ENCODE assay signal across 24 mouse cellular contexts in the genomic region with DNA sequence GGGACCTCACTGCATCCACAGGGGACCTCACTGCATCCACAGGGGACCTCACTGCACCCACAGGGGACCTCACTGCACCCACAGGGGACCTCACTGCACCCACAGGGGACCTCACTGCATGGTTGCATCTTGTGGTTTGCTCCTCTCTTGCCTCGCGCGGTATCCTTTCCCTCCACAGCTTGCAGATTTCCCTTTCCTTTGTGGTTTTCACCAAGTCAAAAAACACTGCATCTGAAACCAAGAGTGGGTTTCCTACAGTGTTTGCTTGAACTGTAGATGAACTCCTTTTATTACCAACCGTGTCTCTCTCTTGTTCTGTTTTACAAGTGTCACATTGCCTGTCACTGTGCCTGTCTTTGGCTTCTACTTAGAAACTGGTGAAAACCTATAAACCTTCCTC. TPM values are rescaled to one million over a fixed set of nuclear protein-coding genes. Genes with fewer than 3 reads are reported as not detected.
DNase-seq lines count a peak whose midpoint lies in the region; ATAC-seq and TF ChIP-seq lines count a peak whose summit lies in the region.
"Had no signal": no experiment of that assay in that cellular context is flagged by ENCODE, and none has a peak within 500 bp of the region (broad histone marks: within the 10 kb centered on the region; RNA-seq: fewer than 3 reads in every experiment).

No protein-coding gene starts in this region.

- ATAC-seq in kidney, embryonic 14.5 days (ENCODE audit: low FRiP score, low TSS enrichment), result no peak
- peak; percentile 27 for ATAC-seq in granulocyte monocyte progenitor cell, adult 5-6 weeks (replicated peaks; ENCODE audit: poor library complexity, severe bottlenecking)
- ATAC-seq in hindbrain, embryonic 11.5 days (ENCODE audit: low FRiP score), result no peak
- ATAC-seq: forebrain, embryonic 16.5 days; intestine, postnatal 0 days had no signal

- no peak for TF ChIP-seq CTCF in CH12.LX (conservative IDR thresholded peaks at IDR 0.05 in 1 of 2, IDR thresholded peaks at IDR 0.05 in 1 of 2; ENCODE audit: low read depth in 2 of 2, low read length in 2 of 2)

- H3K4me2 ChIP-seq in kidney, embryonic 14.5 days (replicated peaks; ENCODE audit: low read depth, low read length), result no peak overlapping the region
- no peak overlapping the region for H3K4me2 ChIP-seq in CH12.LX (ENCODE audit: insufficient read depth, low read depth, poor library complexity, severe bottlenecking)
- H3K4me2 ChIP-seq in hindbrain, embryonic 11.5 days (replicated peaks; ENCODE audit: low read depth, low read length), result no peak overlapping the region
- H3K4me2 ChIP-seq: hindbrain, embryonic 12.5 days; liver, embryonic 15.5 days; neural tube, embryonic 15.5 days had no signal

- no peaks in the 10 kb centered on the region for H3K36me3 ChIP-seq in kidney, embryonic 14.5 days (ENCODE audit: control insufficient read depth, insufficient read depth, low read length)
- H3K36me3 ChIP-seq in CH12.LX (replicated peaks in 1 of 2; ENCODE audit: control insufficient read depth in 1 of 2, insufficient read depth in 1 of 2, low read length in 1 of 2), result no peaks in the 10 kb centered on the region
- H3K36me3 ChIP-seq in hindbrain, embryonic 11.5 days (ENCODE audit: control insufficient read depth, insufficient read depth, low read length), result no peaks in the 10 kb centered on the region
- H3K36me3 ChIP-seq: hindbrain, embryonic 12.5 days; liver, embryonic 15.5 days; neural tube, embryonic 15.5 days had no signal

- TF ChIP-seq POLR2A in CH12.LX (IDR thresholded peaks at IDR 0.05; ENCODE audit: low read depth, low read length), result no peak

- no peak overlapping the region for H3K9ac ChIP-seq in kidney, embryonic 14.5 days (ENCODE audit: low read depth, low read length)
- H3K9ac ChIP-seq in CH12.LX (ENCODE audit: insufficient read depth, low read depth), result no peak overlapping the region
- no peak overlapping the region for H3K9ac ChIP-seq in hindbrain, embryonic 11.5 days (ENCODE audit: low read depth, low read length)
- H3K9ac ChIP-seq: hindbrain, embryonic 12.5 days; liver, embryonic 15.5 days; neural tube, embryonic 15.5 days had no signal

- 0 out of 2 replicates have a peak overlapping the region, but pooled peaks have one; percentile 38 for H3K27ac ChIP-seq in kidney, embryonic 14.5 days (ENCODE audit: low read depth, low read length)
- no peak overlapping the region for H3K27ac ChIP-seq in CH12.LX (ENCODE audit: insufficient read depth, low read depth)
- no peak overlapping the region for H3K27ac ChIP-seq in hindbrain, embryonic 11.5 days (ENCODE audit: low read depth, low read length)
- H3K27ac ChIP-seq: forebrain, embryonic 10.5 days; hindbrain, embryonic 12.5 days; liver, embryonic 15.5 days; neural tube, embryonic 15.5 days; stomach, postnatal 0 days had no signal

- no peak for TF ChIP-seq EP300 in CH12.LX (IDR thresholded peaks at IDR 0.05; ENCODE audit: low read length)

- H3K9me3 ChIP-seq in kidney, embryonic 14.5 days (ENCODE audit: control insufficient read depth, low read length), result no peaks in the 10 kb centered on the region
- peaks cover 3% of the 10 kb centered on the region for H3K9me3 ChIP-seq in CH12.LX (replicated peaks; ENCODE audit: low read length)
- no peaks in the 10 kb centered on the region for H3K9me3 ChIP-seq in hindbrain, embryonic 11.5 days (ENCODE audit: control insufficient read depth, low read length)
- H3K9me3 ChIP-seq: forebrain, embryonic 10.5 days; hindbrain, embryonic 12.5 days; liver, embryonic 15.5 days; neural tube, embryonic 15.5 days had no signal

- dilution Hi-C loops in CH12.LX (cut with MboI; ENCODE audit: extremely low pct_ligation_motif_present, extremely low pct_unique_long_range_greater_than_20kb, low sequenced_read_pairs), result no loop called here

- no peak for DNase-seq in kidney, adult 8-10 months
- DNase-seq in CH12.LX (ENCODE audit: extremely low read depth), result peak; percentile 14
- DNase-seq in thymus, postnatal 0 days (ENCODE audit: low spot score), result peak; percentile 67
- DNase-seq in layer of hippocampus, postnatal 25 days (ENCODE audit: extremely low spot score in 1 of 2, low spot score in 1 of 2), result no peak
- DNase-seq in hindbrain, embryonic 11.5 days (ENCODE audit: low spot score), result no peak
- no peak for DNase-seq in layer of hippocampus, adult 18-20 months (ENCODE audit: low spot score in 2 of 2)
- DNase-seq: adrenal gland, adult 2 months; cerebellum, adult 18-20 months; cerebellum, postnatal 25 days; embryo, embryonic 11 days; gastrocnemius, postnatal 25 days; kidney, postnatal 14 days; liver; lung, postnatal 4 days; right cerebral cortex, adult 18-20 months had no signal

- no peak overlapping the region for H3K4me3 ChIP-seq in kidney, embryonic 14.5 days (ENCODE audit: low read length)
- H3K4me3 ChIP-seq in CH12.LX (replicated peaks in 1 of 3; ENCODE audit: low read depth in 2 of 3, low read length in 2 of 3, poor library complexity in 1 of 3), result no peak overlapping the region
- H3K4me3 ChIP-seq in hindbrain, embryonic 11.5 days (ENCODE audit: low read depth, low read length), result no peak overlapping the region
- H3K4me3 ChIP-seq: forebrain, embryonic 10.5 days; hindbrain, embryonic 12.5 days; liver, embryonic 15.5 days; neural tube, embryonic 15.5 days had no signal

- H3K79me2 ChIP-seq in CH12.LX (replicated peaks; ENCODE audit: control insufficient read depth, extremely low read depth, insufficient read depth, poor library complexity, severe bottlenecking), result no peaks in the 10 kb centered on the region

- in situ Hi-C loops in CH12.LX (cut with MboI; ENCODE audit: low pct_ligation_motif_present, low pct_unique_long_range_greater_than_20kb, low sequenced_read_pairs), result no loop called here

- 38% methylated on average over 4 of the region's 4 CpGs for WGBS in kidney, embryonic 14.5 days
- WGBS in hindbrain, embryonic 11.5 days, result 79% methylated on average over 4 of the region's 4 CpGs

- no peak for TF ChIP-seq RAD21 in CH12.LX (IDR thresholded peaks at IDR 0.05; ENCODE audit: low read depth, low read length)

- H3K27me3 ChIP-seq in kidney, embryonic 14.5 days (ENCODE audit: control insufficient read depth, insufficient read depth, low read length), result no peaks in the 10 kb centered on the region
- H3K27me3 ChIP-seq in CH12.LX (replicated peaks), result no peaks in the 10 kb centered on the region
- no peaks in the 10 kb centered on the region for H3K27me3 ChIP-seq in hindbrain, embryonic 11.5 days (ENCODE audit: control insufficient read depth, insufficient read depth, low read length)
- H3K27me3 ChIP-seq: hindbrain, embryonic 12.5 days; neural tube, embryonic 15.5 days had no signal

- peaks cover 34% of the 10 kb centered on the region for H3K4me1 ChIP-seq in kidney, embryonic 14.5 days (ENCODE audit: control insufficient read depth, insufficient read depth, low read length)
- peaks cover 3 to 14% of the 10 kb centered on the region in 2 experiments; a peak in 2 of 4 replicates for H3K4me1 ChIP-seq in CH12.LX (ENCODE audit: control insufficient read depth in 1 of 2, insufficient read depth in 2 of 2)
- no peaks in the 10 kb centered on the region for H3K4me1 ChIP-seq in hindbrain, embryonic 11.5 days (replicated peaks; ENCODE audit: control insufficient read depth, insufficient read depth, low read length)
- H3K4me1 ChIP-seq: liver, embryonic 15.5 days; neural tube, embryonic 15.5 days had no signal

TF ChIP-seq in CH12.LX, 34 proteins besides CTCF, POLR2A, EP300 and RAD21:
- TF ChIP-seq IRF4 (IDR thresholded peaks at IDR 0.05; ENCODE audit: low read depth, low read length), result no peak
- no peak for TF ChIP-seq MAX (IDR thresholded peaks at IDR 0.05; ENCODE audit: low read length)
- TF ChIP-seq MXI1 (IDR thresholded peaks at IDR 0.05; ENCODE audit: low read depth, low read length), result no peak
- TF ChIP-seq E2F4 (IDR thresholded peaks at IDR 0.05; ENCODE audit: insufficient replicate concordance, low read depth, low read length), result no peak
- TF ChIP-seq UBTF (IDR thresholded peaks at IDR 0.05; ENCODE audit: low read depth, low read length), result no peak
- TF ChIP-seq ZC3H11A (IDR thresholded peaks at IDR 0.05; ENCODE audit: low read depth, low read length), result no peak
- no peak for TF ChIP-seq CHD1 (IDR thresholded peaks at IDR 0.05; ENCODE audit: low read depth, low read length)
- no peak for TF ChIP-seq MAFK (IDR thresholded peaks at IDR 0.05; ENCODE audit: insufficient replicate concordance, low read length)

RNA-seq across cellular contexts. Expression of gene Ptpn14, which starts 18.5 kb away (rescaled TPM):
- 13.3 and 21.1 TPM in 2 replicates for polyA plus RNA-seq in kidney, embryonic 14.5 days (2014; fragmentation: Nextera tagmentation; extraction: Ambion mirVana)
- total RNA-seq in CH12.LX (2012; rRNA removed) (under 0.01 and 0.04 TPM in 2 replicates), CH12.LX (2014; rRNA removed) (not detected in 2 replicates)
- 0.10 and 0.37 TPM in 2 replicates for polyA plus RNA-seq in CH12.LX (2012; ENCODE audit: insufficient read length, low read depth)
- 0.09 TPM in 1 of 2 replicates, not detected in the other for total RNA-seq in granulocyte monocyte progenitor cell, adult 5-6 weeks (2014; fragmentation: Nextera tagmentation)
- total RNA-seq in granulocyte monocyte progenitor cell, adult 5-6 weeks (2017), result 0.22 and 0.88 TPM in 2 replicates
- 11.8 and 12.3 TPM in 2 replicates for polyA plus RNA-seq in thymus, postnatal 0 days (2015; fragmentation: Nextera tagmentation; extraction: Ambion mirVana)
- total RNA-seq in layer of hippocampus, postnatal 25 days (2021), result 10 to 100 TPM; 11.8 to 13.9 TPM
- polyA plus RNA-seq in hindbrain, embryonic 11.5 days (2014; fragmentation: Nextera tagmentation; extraction: Ambion mirVana), result 5.2 and 7.2 TPM in 2 replicates
- total RNA-seq in layer of hippocampus, adult 18-20 months (2021), result 10 to 100 TPM; 11.2 to 11.9 TPM

RNA-seq across cellular contexts. Expression of gene Cenpf, which starts 58.6 kb away (rescaled TPM):
- 87.3 and 98.8 TPM in 2 replicates for polyA plus RNA-seq in kidney, embryonic 14.5 days (2014; fragmentation: Nextera tagmentation; extraction: Ambion mirVana)
- 21.5 and 22.3 TPM in 2 replicates for total RNA-seq in CH12.LX (2012; rRNA removed)
- 10.4 and 16.5 TPM in 2 replicates for total RNA-seq in CH12.LX (2014; rRNA removed)
- 23.4 and 28.2 TPM in 2 replicates for polyA plus RNA-seq in CH12.LX (2012; ENCODE audit: insufficient read length, low read depth)
- total RNA-seq in granulocyte monocyte progenitor cell, adult 5-6 weeks (2014; fragmentation: Nextera tagmentation), result 8.2 and 25.2 TPM in 2 replicates
- 39.1 and 42.3 TPM in 2 replicates for total RNA-seq in granulocyte monocyte progenitor cell, adult 5-6 weeks (2017)
- polyA plus RNA-seq in thymus, postnatal 0 days (2015; fragmentation: Nextera tagmentation; extraction: Ambion mirVana), result 77.8 and 101 TPM in 2 replicates
- 1 to 10 TPM in 1 of 2 experiments, under 1 TPM in 1; 0.99 to 2.1 TPM for total RNA-seq in layer of hippocampus, postnatal 25 days (2021)
- polyA plus RNA-seq in hindbrain, embryonic 11.5 days (2014; fragmentation: Nextera tagmentation; extraction: Ambion mirVana), result 103 and 141 TPM in 2 replicates
- under 1 TPM; 0.15 to 0.40 TPM for total RNA-seq in layer of hippocampus, adult 18-20 months (2021)

Comparison
In these comparisons a context has a peak if more than half of its experiments do, and no peak if none do; other contexts are left out.
1. DNase-seq: peak in CH12.LX (single experiment) and thymus, postnatal 0 days (single experiment); none in kidney, adult 8-10 months (0 of 2), layer of hippocampus, postnatal 25 days (0 of 2), hindbrain, embryonic 11.5 days (single experiment) and layer of hippocampus, adult 18-20 months (0 of 2).
2. RNA of gene Ptpn14, which starts 18.5 kb away (total RNA-seq): 11.8 to 13.9 TPM in layer of hippocampus, postnatal 25 days and 11.2 to 11.9 TPM in layer of hippocampus, adult 18-20 months; 0.09 to 0.88 TPM in granulocyte monocyte progenitor cell, adult 5-6 weeks and under 0.01 to 0.04 TPM in CH12.LX; every median in the first group is over 4 times any median in the second.